Mouse (Mus musculus): ENCODE data around the gene Hist1h2bn. TPM values are rescaled to one million over a fixed set of nuclear protein-coding genes. Genes with fewer than 3 reads are reported as not detected.
"Not testable (repeated sequence)": the region's sequence is repeated elsewhere in the genome, so short reads cannot be mapped to it uniquely, and the experiment has no call there.

Hist1h2bn gene
- polyA plus RNA-seq, 1 experiment from 2014 or later = 1.4 TPM

- H3K36me3 ChIP-seq; H3K27me3 ChIP-seq (replicated peaks); H3K9me3 ChIP-seq: not testable (repeated sequence)
- WGBS = 2% methylated on average over 23 of the region's 56 CpGs
- 0 out of 2 replicates have a peak, but pooled peaks have one; percentile 33 for ATAC-seq (ENCODE audit: extremely low read depth, insufficient number of reproducible peaks, low FRiP score, low TSS enrichment)
- Histone ChIP-seq H3K4me3 (peak within 1 kb of the TSS; percentile 55), H3K4me2 (peak within 1 kb of the TSS; percentile 72), H3K27ac (replicated peaks) (peak within 1 kb of the TSS; percentile 91), H3K9ac (peak within 1 kb of the TSS; percentile 89), H3K4me1 (peaks cover 44% of the 10 kb centered on the region)
Observed at GRCm38 (mm10) chr13:21717397-21718357, 36.2 kb upstream of the Hist1h2bn start, which contains the start of gene Hist1h3h. TSS of gene Hist1h3h (plus strand) at chr13:21717659.

DNA sequence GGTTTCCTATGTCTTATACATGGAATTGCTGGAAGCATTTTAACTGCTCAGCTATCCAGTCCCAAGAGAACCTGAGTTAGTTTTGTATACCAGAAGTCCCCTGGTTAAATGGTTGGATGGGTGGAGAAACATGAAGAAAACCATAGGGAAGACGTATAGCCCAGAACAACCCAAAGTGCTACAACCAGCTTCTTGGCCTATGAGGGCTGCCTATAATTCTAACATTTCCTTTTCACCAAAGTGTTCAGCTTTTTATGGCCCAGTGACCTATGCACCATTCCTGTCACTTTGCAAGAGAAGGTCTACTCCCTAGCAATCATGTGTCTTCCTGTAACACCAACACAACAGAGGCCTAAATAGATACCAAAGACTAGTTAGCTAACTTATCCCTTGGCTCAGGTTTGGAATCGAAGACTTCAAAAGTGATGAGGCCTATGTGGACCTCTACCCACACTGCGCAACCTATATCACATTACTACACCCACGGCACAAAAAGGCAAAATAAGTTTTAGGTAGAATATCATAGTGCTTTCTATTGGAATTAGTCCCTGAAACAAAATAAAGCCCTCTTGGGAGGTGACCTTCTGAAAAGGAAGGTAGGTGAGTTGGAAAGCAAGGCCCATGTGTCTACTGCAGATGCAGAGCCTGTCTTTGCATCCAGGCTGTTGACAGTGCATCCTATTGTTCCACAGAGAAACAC, 35.4 kb upstream of the Hist1h2bn start:
- whole genome bisulfite sequencing = 65% methylated on average over 4 of the region's 4 CpGs
- no peak for ATAC-seq (ENCODE audit: extremely low read depth, insufficient number of reproducible peaks, low FRiP score, low TSS enrichment)
- Histone ChIP-seq H3K4me1 (peaks cover 48% of the 10 kb centered on the region), H3K9me3 (no peaks in the 10 kb centered on the region), H3K36me3 (no peaks in the 10 kb centered on the region), H3K4me2 (peak overlapping the region; percentile 72), H3K9ac (peak overlapping the region; percentile 87), H3K4me3 (peak overlapping the region; percentile 55), H3K27ac (replicated peaks) (peak overlapping the region; percentile 73), H3K27me3 (replicated peaks) (no peaks in the 10 kb centered on the region)

- H3K9ac ChIP-seq = peak overlapping the region; percentile 82
- peak overlapping the region; percentile 50 for H3K4me3 ChIP-seq
- H3K36me3 ChIP-seq; H3K9me3 ChIP-seq; H3K27me3 ChIP-seq (replicated peaks); ATAC-seq (ENCODE audit: extremely low read depth, insufficient number of reproducible peaks, low FRiP score, low TSS enrichment): not testable (repeated sequence)
- peaks cover 37% of the 10 kb centered on the region for H3K4me1 ChIP-seq
- peak overlapping the region; percentile 87 for H3K27ac ChIP-seq (replicated peaks)
- WGBS = 3% methylated on average over 24 of the region's 44 CpGs
- H3K4me2 ChIP-seq = peak overlapping the region; percentile 70
Observed at GRCm38 (mm10) chr13:21721107-21721756, 32.7 kb upstream of the Hist1h2bn start.

DNA sequence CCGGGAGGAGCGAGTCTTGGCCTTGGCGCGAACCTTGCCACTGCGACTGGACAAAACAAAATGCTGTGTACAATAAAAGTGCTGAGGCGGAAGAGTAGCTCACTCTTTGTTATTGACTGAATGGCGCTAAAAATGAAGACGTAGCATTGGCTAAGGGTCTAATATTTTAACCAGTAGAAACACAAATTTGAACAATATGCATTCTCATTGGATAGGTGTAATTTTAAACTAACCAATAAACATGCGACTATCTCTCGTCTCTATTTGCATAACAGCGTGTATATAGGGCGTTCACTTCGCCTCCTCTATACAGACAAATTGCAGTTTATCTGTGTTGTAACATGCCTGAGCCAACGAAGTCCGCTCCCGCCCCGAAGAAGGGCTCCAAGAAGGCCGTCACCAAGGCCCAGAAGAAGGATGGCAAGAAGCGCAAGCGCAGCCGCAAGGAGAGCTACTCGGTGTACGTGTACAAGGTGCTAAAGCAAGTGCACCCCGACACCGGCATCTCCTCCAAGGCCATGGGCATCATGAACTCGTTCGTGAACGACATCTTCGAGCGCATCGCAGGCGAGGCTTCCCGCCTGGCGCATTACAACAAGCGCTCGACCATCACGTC, 32.1 kb upstream of the Hist1h2bn start, which contains the start of gene Hist1h2bm:
Hist1h2bm (plus strand) TSS at position 288 of the 616 bp plus-strand sequence.
- 1% methylated on average over 37 of the region's 37 CpGs for WGBS
- ATAC-seq (ENCODE audit: extremely low read depth, insufficient number of reproducible peaks, low FRiP score, low TSS enrichment) = peak; percentile 82

DNA sequence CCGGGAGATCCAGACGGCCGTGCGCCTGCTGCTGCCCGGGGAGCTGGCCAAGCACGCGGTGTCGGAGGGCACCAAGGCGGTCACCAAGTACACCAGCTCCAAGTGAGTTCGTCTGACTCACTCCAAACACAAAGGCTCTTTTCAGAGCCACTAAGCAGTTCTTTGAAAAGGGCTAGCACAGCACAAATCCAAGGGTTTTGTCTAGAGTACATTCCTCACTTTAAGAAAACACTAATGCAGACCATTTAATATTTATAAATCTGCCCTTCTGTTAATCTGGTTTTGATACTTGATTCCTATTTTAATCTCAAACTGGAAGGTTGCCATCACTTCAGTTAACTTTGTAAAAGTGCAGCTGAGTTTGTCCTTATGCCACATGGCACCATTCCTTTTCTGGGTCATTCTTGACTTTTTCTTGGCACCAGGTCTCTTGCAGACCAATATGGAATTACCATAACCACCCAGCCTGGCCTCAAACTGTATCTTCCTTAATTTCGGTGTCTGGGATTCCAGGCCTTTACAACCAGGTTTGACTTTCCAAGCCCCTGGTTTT, 31.5 kb upstream of the Hist1h2bn start:
- peak overlapping the region; percentile 70 for H3K4me2 ChIP-seq
- no peaks in the 10 kb centered on the region for H3K36me3 ChIP-seq
- WGBS = 4% methylated on average over 11 of the region's 11 CpGs
- peak overlapping the region; percentile 50 for H3K4me3 ChIP-seq
- no peaks in the 10 kb centered on the region for H3K9me3 ChIP-seq
- peaks cover 32% of the 10 kb centered on the region for H3K4me1 ChIP-seq
- peak overlapping the region; percentile 84 for H3K27ac ChIP-seq (replicated peaks)
- ATAC-seq (ENCODE audit: extremely low read depth, insufficient number of reproducible peaks, low FRiP score, low TSS enrichment) = no peak
- no peaks in the 10 kb centered on the region for H3K27me3 ChIP-seq (replicated peaks)
- peak overlapping the region; percentile 77 for H3K9ac ChIP-seq

More for the DNA sequence above, 32.1 kb upstream of the Hist1h2bn start, which contains the start of gene Hist1h2bm:
- not testable (repeated sequence) for H3K9me3 ChIP-seq; H3K36me3 ChIP-seq; H3K27me3 ChIP-seq (replicated peaks)
- H3K27ac ChIP-seq (replicated peaks) = peak within 1 kb of the TSS; percentile 87
- H3K9ac ChIP-seq = peak within 1 kb of the TSS; percentile 82
- peaks cover 35% of the 10 kb centered on the region for H3K4me1 ChIP-seq
- peak within 1 kb of the TSS; percentile 70 for H3K4me2 ChIP-seq
- peak within 1 kb of the TSS; percentile 50 for H3K4me3 ChIP-seq

DNA sequence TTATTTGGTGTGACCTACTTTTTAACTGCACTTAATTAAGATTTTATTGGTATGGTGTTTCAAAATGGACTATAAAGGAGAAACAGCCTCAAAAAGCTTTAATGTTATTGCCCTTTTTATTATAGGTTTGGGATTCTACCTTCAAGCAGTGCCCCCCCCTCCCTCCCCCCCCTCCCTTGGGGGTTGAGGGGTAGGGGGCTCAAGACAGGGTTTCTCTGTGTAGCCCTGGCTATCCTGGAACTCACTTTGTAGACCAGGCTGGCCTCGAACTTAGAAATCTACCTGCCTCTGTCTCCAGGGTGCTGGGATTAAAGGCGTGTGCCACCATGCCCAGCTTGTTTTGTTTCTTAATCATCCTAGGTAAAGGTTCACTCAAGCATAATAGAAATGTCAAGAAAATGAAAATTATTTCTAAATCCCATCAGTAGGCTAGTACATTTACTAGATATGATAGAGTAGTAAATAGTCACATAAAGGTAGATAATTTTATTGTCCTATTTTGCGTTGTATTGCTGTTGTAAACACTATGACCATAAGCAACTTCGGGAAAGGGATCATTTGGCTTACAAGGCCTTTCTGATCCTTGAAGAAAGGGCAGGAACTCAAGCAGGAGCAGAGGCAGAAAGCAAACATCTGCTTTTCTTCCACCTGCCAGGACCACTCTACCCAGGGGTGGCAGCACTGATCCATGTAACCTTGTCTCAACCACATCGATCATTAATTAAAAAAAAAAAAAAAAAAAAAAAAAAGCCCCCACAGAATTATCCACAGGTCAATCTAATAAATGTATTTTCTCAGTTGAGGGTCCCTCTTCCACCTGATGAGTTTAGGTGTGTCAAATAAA, 30.7 kb upstream of the Hist1h2bn start:
- 35% methylated on average over 5 of the region's 5 CpGs for WGBS
- Histone ChIP-seq H3K36me3 (no peaks in the 10 kb centered on the region), H3K9me3 (no peaks in the 10 kb centered on the region), H3K4me3 (no peak overlapping the region), H3K4me1 (peaks cover 29% of the 10 kb centered on the region), H3K4me2 (peak overlapping the region; percentile 70), H3K9ac (peak overlapping the region; percentile 77; the same call in 1 of the 2 replicates), H3K27ac (replicated peaks) (peak overlapping the region; percentile 84), H3K27me3 (replicated peaks) (no peaks in the 10 kb centered on the region)
- ATAC-seq (ENCODE audit: extremely low read depth, insufficient number of reproducible peaks, low FRiP score, low TSS enrichment) = no peak

DNA sequence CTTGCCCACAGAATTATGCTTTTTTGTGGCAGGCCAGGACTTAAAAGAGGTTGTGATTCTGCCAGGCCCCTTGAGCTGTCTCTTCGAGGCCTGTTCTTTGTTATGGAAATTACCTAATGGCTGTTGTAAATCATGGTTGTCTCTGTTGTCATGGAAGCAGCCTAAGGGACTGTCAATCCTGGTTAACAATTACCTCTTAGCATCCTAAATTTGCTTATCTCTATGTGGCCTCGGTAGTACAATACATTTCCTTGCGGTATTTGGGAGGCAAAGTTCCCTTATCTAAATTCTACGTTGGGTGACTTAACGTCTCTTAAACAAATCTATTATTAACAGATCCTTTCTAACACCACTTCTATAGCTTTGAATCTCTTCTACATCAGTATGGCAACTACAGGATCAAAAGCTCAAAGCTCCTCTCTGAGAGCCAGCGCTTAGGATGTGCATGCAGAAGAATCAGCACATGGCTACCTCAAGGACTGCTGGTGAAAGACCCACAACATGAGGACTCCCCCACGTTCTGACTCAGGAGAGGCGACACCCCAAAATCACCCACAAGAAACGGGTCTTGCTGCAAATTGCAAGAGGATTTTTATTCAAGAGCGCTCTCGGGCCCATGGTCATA, 25.9 kb upstream of the Hist1h2bn start:
- Histone ChIP-seq H3K27ac (replicated peaks) (no peak overlapping the region), H3K36me3 (no peaks in the 10 kb centered on the region), H3K4me2 (no peak overlapping the region), H3K9ac (no peak overlapping the region), H3K9me3 (no peaks in the 10 kb centered on the region), H3K4me1 (peaks cover 2% of the 10 kb centered on the region), H3K27me3 (replicated peaks) (no peaks in the 10 kb centered on the region), H3K4me3 (no peak overlapping the region)
- WGBS = 41% methylated on average over 11 of the region's 11 CpGs
- ATAC-seq (ENCODE audit: extremely low read depth, insufficient number of reproducible peaks, low FRiP score, low TSS enrichment) = no peak

DNA sequence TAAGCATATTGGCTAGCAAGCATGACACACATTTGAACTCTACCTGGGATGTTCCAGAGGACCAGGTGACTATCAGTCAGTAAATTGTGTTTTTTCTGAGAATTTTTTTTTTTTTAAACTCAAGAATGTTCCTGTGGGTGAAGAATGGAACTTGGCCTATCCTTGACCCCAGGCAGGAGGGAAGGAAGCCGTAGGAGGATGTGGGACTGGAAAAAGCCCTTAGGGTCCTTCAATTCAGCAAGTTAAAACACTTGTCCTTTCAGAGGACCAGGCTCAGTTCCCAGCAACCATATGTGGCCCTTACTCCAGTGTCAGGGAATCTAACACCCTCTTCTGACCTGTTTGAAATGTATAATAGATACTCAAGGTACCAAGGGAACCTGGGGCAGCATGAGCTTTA, 24.4 kb upstream of the Hist1h2bn start:
- Histone ChIP-seq H3K9ac (no peak overlapping the region), H3K4me1 (peaks cover 12% of the 10 kb centered on the region), H3K27me3 (replicated peaks) (no peaks in the 10 kb centered on the region), H3K4me2 (no peak overlapping the region), H3K4me3 (no peak overlapping the region), H3K36me3 (no peaks in the 10 kb centered on the region), H3K9me3 (no peaks in the 10 kb centered on the region), H3K27ac (replicated peaks) (no peak overlapping the region)
- WGBS = 48% methylated on average over 1 of the region's 1 CpGs
- no peak for ATAC-seq (ENCODE audit: extremely low read depth, insufficient number of reproducible peaks, low FRiP score, low TSS enrichment)

- Histone ChIP-seq H3K4me3 (no peak overlapping the region), H3K9ac (peak overlapping the region; percentile 84)
- no peak for ATAC-seq (ENCODE audit: extremely low read depth, insufficient number of reproducible peaks, low FRiP score, low TSS enrichment)
Observed at GRCm38 (mm10) chr13:21733466-21733865, 20.5 kb upstream of the Hist1h2bn start.

More at GRCm38 (mm10) chr13:21733466-21733865, 20.5 kb upstream of the Hist1h2bn start:
- H3K9me3 ChIP-seq = no peaks in the 10 kb centered on the region
- no peak overlapping the region for H3K4me2 ChIP-seq
- peaks cover 21% of the 10 kb centered on the region for H3K4me1 ChIP-seq
- WGBS = 73% methylated on average over 5 of the region's 5 CpGs
- no peaks in the 10 kb centered on the region for H3K27me3 ChIP-seq (replicated peaks)
- no peaks in the 10 kb centered on the region for H3K36me3 ChIP-seq
- H3K27ac ChIP-seq (replicated peaks) = peak overlapping the region; percentile 95

Measured in heart, embryonic 13.5 days (tissue).